Comparison of ENCODE assay signal across 8 mouse cellular contexts in genomic region chr10:93834394-93834745, GRCm38 (mm10). TPM values are rescaled to one million over a fixed set of nuclear protein-coding genes. Genes with fewer than 3 reads are reported as not detected.
A peak's percentile ranks its signal among the peaks of the same experiment; 100 is the strongest.
DNase-seq lines count a peak whose midpoint lies in the region; ATAC-seq and TF ChIP-seq lines count a peak whose summit lies in the region.

No protein-coding gene starts in this region.

- no peak for TF ChIP-seq POLR2A in CH12.LX (IDR thresholded peaks at IDR 0.05; ENCODE audit: low read depth, low read length)

- peak overlapping the region; percentile 65; the same call in 1 of the 2 replicates for H3K9ac ChIP-seq in heart, embryonic 11.5 days (ENCODE audit: low read depth, low read length)
- peak overlapping the region; percentile 87 for H3K9ac ChIP-seq in CH12.LX (ENCODE audit: insufficient read depth, low read depth)
- peak overlapping the region; percentile 64 for H3K9ac ChIP-seq in forebrain, embryonic 13.5 days
- peak overlapping the region; percentile 86 for H3K9ac ChIP-seq in liver, embryonic 13.5 days

- in situ Hi-C loops in CH12.LX (cut with MboI; ENCODE audit: low pct_ligation_motif_present, low pct_unique_long_range_greater_than_20kb, low sequenced_read_pairs), result loop anchor here (10.0 kb wide), 1 partner anchor 270 kb away; no protein-coding TSS in a partner anchor

- peaks cover 57% of the 10 kb centered on the region for H3K79me2 ChIP-seq in CH12.LX (replicated peaks; ENCODE audit: control insufficient read depth, extremely low read depth, insufficient read depth, poor library complexity, severe bottlenecking)

- no peaks in the 10 kb centered on the region for H3K36me3 ChIP-seq in heart, embryonic 11.5 days (ENCODE audit: control insufficient read depth, insufficient read depth, low read length)
- no peaks in the 10 kb centered on the region for H3K36me3 ChIP-seq in CH12.LX (replicated peaks in 1 of 2; ENCODE audit: control insufficient read depth in 1 of 2, insufficient read depth in 1 of 2, low read length in 1 of 2)
- H3K36me3 ChIP-seq in forebrain, embryonic 13.5 days (ENCODE audit: poor library complexity, severe bottlenecking), result no peaks in the 10 kb centered on the region
- no peaks in the 10 kb centered on the region for H3K36me3 ChIP-seq in liver, embryonic 13.5 days

- peak overlapping the region; percentile 84 for H3K4me3 ChIP-seq in heart, embryonic 11.5 days (ENCODE audit: low read depth, low read length)
- peak overlapping the region; percentile 40 to 91 (median 81) for H3K4me3 ChIP-seq in CH12.LX (replicated peaks in 1 of 3; ENCODE audit: low read depth in 2 of 3, low read length in 2 of 3, poor library complexity in 1 of 3)
- peak overlapping the region; percentile 70 for H3K4me3 ChIP-seq in forebrain, embryonic 13.5 days
- H3K4me3 ChIP-seq in liver, embryonic 13.5 days (replicated peaks), result peak overlapping the region; percentile 88

- TF ChIP-seq CTCF in CH12.LX (conservative IDR thresholded peaks at IDR 0.05 in 1 of 2, IDR thresholded peaks at IDR 0.05 in 1 of 2; ENCODE audit: low read depth in 2 of 2, low read length in 2 of 2), result no peak

- no peak for TF ChIP-seq RAD21 in CH12.LX (IDR thresholded peaks at IDR 0.05; ENCODE audit: low read depth, low read length)

- H3K9me3 ChIP-seq in heart, embryonic 11.5 days (replicated peaks; ENCODE audit: control insufficient read depth, low read length), result no peaks in the 10 kb centered on the region
- no peaks in the 10 kb centered on the region for H3K9me3 ChIP-seq in CH12.LX (replicated peaks; ENCODE audit: low read length)
- H3K9me3 ChIP-seq in forebrain, embryonic 13.5 days (replicated peaks), result no peaks in the 10 kb centered on the region
- no peaks in the 10 kb centered on the region for H3K9me3 ChIP-seq in liver, embryonic 13.5 days (replicated peaks)

- peaks cover 47% of the 10 kb centered on the region for H3K27me3 ChIP-seq in heart, embryonic 11.5 days (ENCODE audit: control insufficient read depth, insufficient read depth, low read length)
- peaks cover 8% of the 10 kb centered on the region for H3K27me3 ChIP-seq in CH12.LX (replicated peaks)
- H3K27me3 ChIP-seq in forebrain, embryonic 13.5 days, result peaks cover 59% of the 10 kb centered on the region
- H3K27me3 ChIP-seq in liver, embryonic 13.5 days, result peaks cover 68% of the 10 kb centered on the region

- no peaks in the 10 kb centered on the region for H3K4me1 ChIP-seq in heart, embryonic 11.5 days (ENCODE audit: control insufficient read depth, insufficient read depth, low read length)
- peaks cover 10 to 49% of the 10 kb centered on the region in 2 experiments for H3K4me1 ChIP-seq in CH12.LX (ENCODE audit: control insufficient read depth in 1 of 2, insufficient read depth in 2 of 2)
- H3K4me1 ChIP-seq in forebrain, embryonic 13.5 days, result peaks cover 30% of the 10 kb centered on the region
- H3K4me1 ChIP-seq in liver, embryonic 13.5 days (replicated peaks), result peaks cover 36% of the 10 kb centered on the region

- WGBS in heart, embryonic 11.5 days (ENCODE audit: insufficient replicate concordance), result 6% methylated on average over 13 of the region's 13 CpGs
- WGBS in forebrain, embryonic 13.5 days, result 2% methylated on average over 13 of the region's 13 CpGs
- 10% methylated on average over 13 of the region's 13 CpGs for WGBS in liver, embryonic 13.5 days (ENCODE audit: insufficient replicate concordance)

- peak overlapping the region; percentile 98 for H3K4me2 ChIP-seq in heart, embryonic 11.5 days
- peak overlapping the region; percentile 82; the same call in 1 of the 2 replicates for H3K4me2 ChIP-seq in CH12.LX (ENCODE audit: insufficient read depth, low read depth, poor library complexity, severe bottlenecking)
- H3K4me2 ChIP-seq in forebrain, embryonic 13.5 days, result peak overlapping the region; percentile 96
- peak overlapping the region; percentile 99 for H3K4me2 ChIP-seq in liver, embryonic 13.5 days

- dilution Hi-C loops in CH12.LX (cut with MboI; ENCODE audit: extremely low pct_ligation_motif_present, extremely low pct_unique_long_range_greater_than_20kb, low sequenced_read_pairs), result no loop called here

- no peak for TF ChIP-seq EP300 in CH12.LX (IDR thresholded peaks at IDR 0.05; ENCODE audit: low read length)

- DNase-seq in heart, adult 18-20 months, result no peak
- DNase-seq in CH12.LX (ENCODE audit: extremely low read depth), result no peak
- no peak for DNase-seq in liver, embryonic 13.5 days
- DNase-seq in gastrocnemius, adult 18-20 months (ENCODE audit: low spot score), result no peak
- DNase-seq in right cerebral cortex, postnatal 10 days (ENCODE audit: low spot score in 2 of 2), result no peak

- no peak overlapping the region for H3K27ac ChIP-seq in heart, embryonic 11.5 days (ENCODE audit: low read depth, low read length)
- peak overlapping the region; percentile 45; the same call in 1 of the 2 replicates for H3K27ac ChIP-seq in CH12.LX (ENCODE audit: insufficient read depth, low read depth)
- H3K27ac ChIP-seq in forebrain, embryonic 13.5 days, result no peak overlapping the region
- H3K27ac ChIP-seq in liver, embryonic 13.5 days, result no peak overlapping the region

- ATAC-seq in heart, embryonic 11.5 days (replicated peaks; ENCODE audit: insufficient number of reproducible peaks, low FRiP score, low TSS enrichment), result no peak
- ATAC-seq in forebrain, embryonic 13.5 days, result no peak
- no peak for ATAC-seq in liver, embryonic 13.5 days (ENCODE audit: low read depth)
- no peak for ATAC-seq in megakaryocyte-erythroid progenitor cell, adult 5-6 weeks (replicated peaks; ENCODE audit: low FRiP score, low TSS enrichment, poor library complexity, severe bottlenecking)

TF ChIP-seq in CH12.LX, 34 proteins besides CTCF, POLR2A, EP300 and RAD21:
- TF ChIP-seq MYC (IDR thresholded peaks at IDR 0.05; ENCODE audit: low read depth, low read length) (no peak), HCFC1 (IDR thresholded peaks at IDR 0.05; ENCODE audit: low read depth, low read length) (no peak), BHLHE40 (IDR thresholded peaks at IDR 0.05; ENCODE audit: low read depth, low read length) (no peak), ZC3H11A (IDR thresholded peaks at IDR 0.05; ENCODE audit: low read depth, low read length) (no peak), CHD1 (IDR thresholded peaks at IDR 0.05; ENCODE audit: low read depth, low read length) (no peak), TCF12 (IDR thresholded peaks at IDR 0.05; ENCODE audit: low read depth, low read length) (no peak), KAT2A (IDR thresholded peaks at IDR 0.05; ENCODE audit: insufficient replicate concordance, low read length) (no peak), CHD2 (IDR thresholded peaks at IDR 0.05; ENCODE audit: low read length) (no peak), JUN (IDR thresholded peaks at IDR 0.05; ENCODE audit: insufficient read depth, low read depth, low read length) (no peak), MAX (IDR thresholded peaks at IDR 0.05; ENCODE audit: low read length) (no peak), GABPA (IDR thresholded peaks at IDR 0.05; ENCODE audit: insufficient replicate concordance, low read depth, low read length) (no peak), USF1 (IDR thresholded peaks at IDR 0.05; ENCODE audit: low read depth, low read length) (no peak), SMC3 (IDR thresholded peaks at IDR 0.05; ENCODE audit: low read depth, low read length) (no peak), E2F4 (IDR thresholded peaks at IDR 0.05; ENCODE audit: insufficient replicate concordance, low read depth, low read length) (no peak), UBTF (IDR thresholded peaks at IDR 0.05; ENCODE audit: low read depth, low read length) (no peak), SIN3A (IDR thresholded peaks at IDR 0.05; ENCODE audit: low read length) (no peak), NELFE (IDR thresholded peaks at IDR 0.05; ENCODE audit: low read depth, low read length) (no peak), MEF2A (IDR thresholded peaks at IDR 0.05; ENCODE audit: borderline replicate concordance, low read depth, low read length) (no peak), MXI1 (IDR thresholded peaks at IDR 0.05; ENCODE audit: low read depth, low read length) (no peak)

RNA-seq across cellular contexts. Expression of gene Usp44, which starts 3.0 kb away (rescaled TPM):
- 1.1 and 1.3 TPM in 2 replicates for polyA plus RNA-seq in heart, embryonic 11.5 days (2014; fragmentation: Nextera tagmentation; extraction: Ambion mirVana)
- total RNA-seq in heart, adult 18-20 months (2021), result not detected
- total RNA-seq in CH12.LX (2012; rRNA removed), result 17.8 and 28.2 TPM in 2 replicates
- 4.6 and 4.9 TPM in 2 replicates for total RNA-seq in CH12.LX (2014; rRNA removed)
- 2.7 and 2.9 TPM in 2 replicates for polyA plus RNA-seq in CH12.LX (2012; ENCODE audit: insufficient read length, low read depth)
- 3.0 and 4.1 TPM in 2 replicates for polyA plus RNA-seq in forebrain, embryonic 13.5 days (2015; fragmentation: Nextera tagmentation; extraction: Ambion mirVana)
- polyA plus RNA-seq in liver, embryonic 13.5 days (2015; fragmentation: Nextera tagmentation; extraction: Ambion mirVana), result 2.4 and 2.7 TPM in 2 replicates
- total RNA-seq in megakaryocyte-erythroid progenitor cell, adult 5-6 weeks (2014; fragmentation: Nextera tagmentation), result not detected in 2 replicates
- total RNA-seq in megakaryocyte-erythroid progenitor cell, adult 5-6 weeks (2017), result 0.65 TPM in 1 of 2 replicates, not detected in the other
- under 1 TPM; 0.17 to 0.57 TPM for total RNA-seq in gastrocnemius, adult 18-20 months (2021)
